Mouse (Mus musculus) MEL (cell line): ENCODE results near the gene Gm20388. TPM values are rescaled to one million over a fixed set of nuclear protein-coding genes. Genes with fewer than 3 reads are reported as not detected.

Source experiments
- DNase-seq: peaks from one replicate; pipeline ENCODE4 v3.0.0; 2011; ENCODE audit warnings: low read depth, low spot score
- H3K27ac ChIP-seq: 2 replicates; pipeline ENCODE4 v1.5.1; 2012; ENCODE audit warnings: low read depth, mild to moderate bottlenecking, control low read depth, low read length, moderate library complexity; ENCODE audit not compliant: control insufficient read depth
- H3K27me3 ChIP-seq, 2 experiments: fragments of 150-350 bp in 1 of 2; sonication (generic) in 1 of 2; 2 replicates each; pipeline ENCODE4 v1.6.1; 2012; ENCODE audit warnings: low read length in 2 of 2, mild to moderate bottlenecking in 2 of 2, improper control_type of control experiment in 1 of 2, moderate library complexity in 1 of 2; ENCODE audit not compliant: insufficient read depth in 2 of 2, control insufficient read depth in 1 of 2
- H3K36me3 ChIP-seq, 2 experiments: 2 replicates each; pipeline ENCODE4 v1.6.1; 2012 to 2014; ENCODE audit warnings: low read length in 2 of 2, improper control_type of control experiment in 1 of 2, inconsistent platforms in 1 of 2, mild to moderate bottlenecking in 1 of 2; ENCODE audit not compliant: insufficient read depth in 2 of 2, control insufficient read depth in 1 of 2
- H3K4me1 ChIP-seq, 2 experiments: fragments of 150-350 bp in 1 of 2; sonication (generic) in 1 of 2; 2 replicates each; pipeline ENCODE4 v1.6.1; 2012; ENCODE audit warnings: low read length in 2 of 2, improper control_type of control experiment in 1 of 2, mild to moderate bottlenecking in 1 of 2; ENCODE audit not compliant: insufficient read depth in 2 of 2, control insufficient read depth in 1 of 2
- H3K4me3 ChIP-seq, 2 experiments: fragments of 150-350 bp in 1 of 2; sonication (generic) in 1 of 2; 2 replicates each; pipeline ENCODE4 v1.5.1; 2012; ENCODE audit warnings: low read depth in 2 of 2, low read length in 2 of 2, mild to moderate bottlenecking in 2 of 2, moderate library complexity in 2 of 2, control low read depth in 1 of 2, improper control_type of control experiment in 1 of 2; ENCODE audit not compliant: control insufficient read depth in 1 of 2, insufficient read depth in 1 of 2
- H3K79me2 ChIP-seq: 2 replicates; pipeline ENCODE4 v1.6.1; 2012; ENCODE audit warnings: mild to moderate bottlenecking, low read length, moderate library complexity; ENCODE audit not compliant: control insufficient read depth, poor library complexity, insufficient read depth
- H3K9ac ChIP-seq: 2 replicates; pipeline ENCODE4 v1.6.1; 2012; ENCODE audit warnings: low read depth, mild to moderate bottlenecking, control low read depth, low read length, moderate library complexity; ENCODE audit not compliant: control insufficient read depth, poor library complexity, severe bottlenecking
- H3K9me3 ChIP-seq: fragments of 150-350 bp; sonication (generic); replicated peaks from 2 replicates; pipeline ENCODE4 v1.6.1; 2012; ENCODE audit warnings: mild to moderate bottlenecking, low read length, improper control_type of control experiment, moderate library complexity; ENCODE audit not compliant: insufficient read depth
- BHLHE40 ChIP-seq: IDR thresholded peaks from 2 replicates; pipeline ENCODE4 v1.6.1; 2012; ENCODE audit warnings: low read depth, mild to moderate bottlenecking, inconsistent platforms, low read length, improper control_type of control experiment, borderline replicate concordance
- CHD1 ChIP-seq: IDR thresholded peaks from 2 replicates; pipeline ENCODE4 v1.6.1; 2012; ENCODE audit warnings: low read depth, mild to moderate bottlenecking, inconsistent platforms, low read length, improper control_type of control experiment
- CHD2 ChIP-seq: IDR thresholded peaks from 2 replicates; pipeline ENCODE4 v1.6.1; 2011; ENCODE audit warnings: low read length, improper control_type of control experiment
- CTCF ChIP-seq, 3 experiments: IDR thresholded peaks in 2 of 3; conservative IDR thresholded peaks in 1 of 3; 2 replicates each; pipeline ENCODE4 v1.5.1; 2011 to 2012; ENCODE audit warnings: low read length in 3 of 3, low read depth in 2 of 3, mild to moderate bottlenecking in 2 of 3, improper control_type of control experiment in 1 of 3, inconsistent platforms in 1 of 3, mixed read lengths in 1 of 3, moderate library complexity in 1 of 3; ENCODE audit not compliant: control insufficient read depth in 1 of 3, insufficient read depth in 1 of 3, poor library complexity in 1 of 3, severe bottlenecking in 1 of 3
- E2F4 ChIP-seq: IDR thresholded peaks from 2 replicates; pipeline ENCODE4 v1.6.1; 2011; ENCODE audit warnings: low read depth, low read length, improper control_type of control experiment, borderline replicate concordance
- ELF1 ChIP-seq: IDR thresholded peaks from 2 replicates; pipeline ENCODE4 v1.6.1; 2014; ENCODE audit warnings: low read depth, mild to moderate bottlenecking, inconsistent platforms, low read length, improper control_type of control experiment, moderate library complexity
- EP300 ChIP-seq, 2 experiments: IDR thresholded peaks; 2 replicates each; pipeline ENCODE4 v1.6.1; 2011; ENCODE audit warnings: improper control_type of control experiment in 2 of 2, low read length in 2 of 2, low read depth in 1 of 2, mild to moderate bottlenecking in 1 of 2
- ETS1 ChIP-seq: IDR thresholded peaks from 2 replicates; pipeline ENCODE4 v1.6.1; 2012; ENCODE audit warnings: low read depth, mild to moderate bottlenecking, inconsistent platforms, low read length, improper control_type of control experiment, moderate library complexity
- GABPA ChIP-seq: IDR thresholded peaks from 2 replicates; pipeline ENCODE4 v1.6.1; 2012; ENCODE audit warnings: low read depth, mild to moderate bottlenecking, inconsistent platforms, low read length, improper control_type of control experiment, moderate library complexity
- GATA1 ChIP-seq: IDR thresholded peaks from 2 replicates; pipeline ENCODE4 v1.6.1; 2011; ENCODE audit warnings: low read depth, low read length, improper control_type of control experiment
- HCFC1 ChIP-seq: IDR thresholded peaks from 2 replicates; pipeline ENCODE4 v1.6.1; 2012; ENCODE audit warnings: low read depth, mild to moderate bottlenecking, inconsistent platforms, low read length, improper control_type of control experiment, moderate library complexity
- KAT2A ChIP-seq: conservative IDR thresholded peaks from 2 replicates; pipeline ENCODE4 v1.6.1; 2012; ENCODE audit warnings: low read depth, low read length, improper control_type of control experiment, inconsistent platforms
- MAFK ChIP-seq: IDR thresholded peaks from 2 replicates; pipeline ENCODE4 v1.6.1; 2011; ENCODE audit warnings: low read depth, mild to moderate bottlenecking, low read length, improper control_type of control experiment, borderline replicate concordance
- MAX ChIP-seq: IDR thresholded peaks from 2 replicates; pipeline ENCODE4 v1.6.1; 2011; ENCODE audit warnings: low read length, improper control_type of control experiment
- MAZ ChIP-seq: IDR thresholded peaks from 2 replicates; pipeline ENCODE4 v1.6.1; 2012; ENCODE audit warnings: low read depth, mild to moderate bottlenecking, inconsistent platforms, low read length, improper control_type of control experiment
- MEF2A ChIP-seq: IDR thresholded peaks from 2 replicates; pipeline ENCODE4 v1.6.1; 2014; ENCODE audit warnings: low read depth, mild to moderate bottlenecking, inconsistent platforms, low read length, improper control_type of control experiment; ENCODE audit not compliant: poor library complexity, insufficient replicate concordance, severe bottlenecking; ENCODE audit errors: extremely low read depth
- MXI1 ChIP-seq: IDR thresholded peaks from 2 replicates; pipeline ENCODE4 v1.6.1; 2011; ENCODE audit warnings: mild to moderate bottlenecking, low read depth, low read length, improper control_type of control experiment
- MYB ChIP-seq: IDR thresholded peaks from 2 replicates; pipeline ENCODE4 v1.6.1; 2011; ENCODE audit warnings: mild to moderate bottlenecking, low read depth, low read length, improper control_type of control experiment
- NELFE ChIP-seq: IDR thresholded peaks from 2 replicates; pipeline ENCODE4 v1.6.1; 2011; ENCODE audit warnings: low read depth, low read length, improper control_type of control experiment
- POLR2A ChIP-seq, 2 experiments: IDR thresholded peaks; 2 replicates each; pipeline ENCODE4 v1.6.1; 2011 to 2012; ENCODE audit warnings: low read length in 2 of 2, mild to moderate bottlenecking in 2 of 2, control low read depth in 1 of 2, improper control_type of control experiment in 1 of 2, low read depth in 1 of 2, moderate library complexity in 1 of 2; ENCODE audit not compliant: control insufficient read depth in 1 of 2, insufficient read depth in 1 of 2, poor library complexity in 1 of 2
- POLR2AphosphoS2 ChIP-seq: IDR thresholded peaks from 2 replicates; pipeline ENCODE4 v1.6.1; 2011; ENCODE audit warnings: low read length, improper control_type of control experiment
- POLR2AphosphoS5 ChIP-seq: IDR thresholded peaks from 2 replicates; pipeline ENCODE4 v1.6.1; 2012; ENCODE audit warnings: low read depth, borderline replicate concordance, mild to moderate bottlenecking, inconsistent platforms, low read length, moderate library complexity, mixed read lengths
- RAD21 ChIP-seq: IDR thresholded peaks from 2 replicates; pipeline ENCODE4 v1.6.1; 2011; ENCODE audit warnings: mild to moderate bottlenecking, low read depth, low read length, improper control_type of control experiment
- RCOR1 ChIP-seq: IDR thresholded peaks from 2 replicates; pipeline ENCODE4 v1.6.1; 2012; ENCODE audit warnings: low read depth, mild to moderate bottlenecking, inconsistent platforms, low read length, improper control_type of control experiment
- SIN3A ChIP-seq: IDR thresholded peaks from 2 replicates; pipeline ENCODE4 v1.6.1; 2012; ENCODE audit warnings: low read length, improper control_type of control experiment, inconsistent platforms
- SMC3 ChIP-seq: IDR thresholded peaks from 2 replicates; pipeline ENCODE4 v1.6.1; 2011; ENCODE audit warnings: low read depth, low read length, improper control_type of control experiment
- TAL1 ChIP-seq: IDR thresholded peaks from 2 replicates; pipeline ENCODE4 v1.6.1; 2012; ENCODE audit warnings: mild to moderate bottlenecking, inconsistent platforms, low read length, moderate library complexity, mixed read lengths
- TBP ChIP-seq: IDR thresholded peaks from 2 replicates; pipeline ENCODE4 v1.8.0; 2011; ENCODE audit warnings: low read depth, low read length, improper control_type of control experiment
- TCF12 ChIP-seq: IDR thresholded peaks from 2 replicates; pipeline ENCODE4 v1.6.1; 2014; ENCODE audit warnings: low read depth, mild to moderate bottlenecking, inconsistent platforms, low read length, improper control_type of control experiment, moderate library complexity
- UBTF ChIP-seq: IDR thresholded peaks from 2 replicates; pipeline ENCODE4 v1.6.1; 2012; ENCODE audit warnings: low read depth, mild to moderate bottlenecking, inconsistent platforms, low read length, improper control_type of control experiment, moderate library complexity, borderline replicate concordance; ENCODE audit not compliant: insufficient read depth
- USF1 ChIP-seq: IDR thresholded peaks from 2 replicates; pipeline ENCODE4 v1.6.1; 2014; ENCODE audit warnings: low read depth, mild to moderate bottlenecking, inconsistent platforms, low read length, improper control_type of control experiment, moderate library complexity
- ZC3H11A ChIP-seq: IDR thresholded peaks from 2 replicates; pipeline ENCODE4 v1.6.1; 2012; ENCODE audit warnings: low read depth, mild to moderate bottlenecking, inconsistent platforms, low read length, improper control_type of control experiment
- ZKSCAN1 ChIP-seq: IDR thresholded peaks from 2 replicates; pipeline ENCODE4 v1.6.1; 2012; ENCODE audit warnings: low read depth, mild to moderate bottlenecking, inconsistent platforms, low read length, improper control_type of control experiment, moderate library complexity
- ZMIZ1 ChIP-seq: IDR thresholded peaks from 2 replicates; pipeline ENCODE4 v1.6.1; 2012; ENCODE audit warnings: low read depth, mild to moderate bottlenecking, inconsistent platforms, low read length, improper control_type of control experiment, moderate library complexity
- ZNF384 ChIP-seq: IDR thresholded peaks from 2 replicates; pipeline ENCODE4 v1.6.1; 2012; ENCODE audit warnings: low read depth, mild to moderate bottlenecking, inconsistent platforms, low read length, improper control_type of control experiment
- polyA plus RNA-seq, 2 experiments: library from polyadenylated mRNA; stranded (reverse) in 1 of 2; unstranded in 1 of 2; fragments of >175 nt in 1 of 2; fragments of >200 nt in 1 of 2; gene quantifications; 2 replicates each; pipeline versions ENCODE4 v1.2.1 to v1.2.4; 2012; ENCODE audit warnings: low replicate concordance in 2 of 2, low read depth in 1 of 2; ENCODE audit not compliant: insufficient read length in 2 of 2, insufficient read depth in 1 of 2, missing spikeins in 1 of 2
- total RNA-seq: library from RNA; depleted of rRNA; stranded (reverse); fragments of 300-350 nt; gene quantifications from 2 replicates; pipeline ENCODE4 v1.2.3, GENCODE M21; 2012

Gene Gm20388
- total and polyA plus RNA-seq, 3 experiments, result 11.1 to 17.8 TPM; not detected in 1

GRCm38 (mm10) chr8:121950749-121951655 is 2040.4 kb downstream of the Gm20388 start:
- H3K4me1 ChIP-seq, result peaks cover 6 to 46% of the 10 kb centered on the region in 2 experiments; a peak in 3 of 4 replicates
- H3K36me3 ChIP-seq, result peaks cover 0 to 46% of the 10 kb centered on the region in 2 experiments; a peak in 2 of 4 replicates
- H3K79me2 ChIP-seq, result peaks cover 25% of the 10 kb centered on the region
- DNase-seq, result peak; percentile 72
- no peaks in the 10 kb centered on the region for H3K27me3 ChIP-seq
- H3K9ac ChIP-seq, result peak overlapping the region; percentile 87
- H3K9me3 ChIP-seq, result no peaks in the 10 kb centered on the region
- H3K4me3 ChIP-seq, result peak overlapping the region; percentile 69 to 90
- H3K27ac ChIP-seq, result peak overlapping the region; percentile 98
- TF ChIP-seq RAD21 (no peak), USF1 (no peak), SIN3A (peak; percentile 58), E2F4 (no peak), MXI1 (peak; percentile 76), ZC3H11A (no peak), CHD2 (no peak), TCF12 (peak; percentile 17), BHLHE40 (no peak), CHD1 (peak; percentile 97), RCOR1 (no peak), GATA1 (no peak), POLR2AphosphoS2 (peak; percentile 71; the same call in 1 of the 2 replicates), POLR2A (IDR thresholded peaks at IDR 0.05; ENCODE audit: control insufficient read depth in 1 of 2, insufficient read depth in 1 of 2, low read depth in 1 of 2, low read length in 2 of 2, poor library complexity in 1 of 2) (peak; percentile 74 to 75), HCFC1 (no peak), MAFK (no peak), MEF2A (no peak), ZMIZ1 (0 out of 2 replicates have a peak, but pooled peaks have one; percentile 63), ETS1 (no peak), MAZ (peak; percentile 65; the same call in 1 of the 2 replicates), EP300 (IDR thresholded peaks at IDR 0.05; ENCODE audit: low read depth in 1 of 2, low read length in 2 of 2) (peak in 1 of 2 experiments; percentile 71; a peak in 1 of 4 replicates), NELFE (no peak; the same call in 1 of the 2 replicates), MAX (no peak), KAT2A (no peak), TAL1 (no peak), ZKSCAN1 (no peak), TBP (peak; percentile 50; the same call in 1 of the 2 replicates), SMC3 (no peak), GABPA (no peak), CTCF (IDR thresholded peaks at IDR 0.05 in 2 of 3, conservative IDR thresholded peaks at IDR 0.05 in 1 of 3; ENCODE audit: control insufficient read depth in 1 of 3, insufficient read depth in 1 of 3, low read depth in 2 of 3, low read length in 3 of 3, poor library complexity in 1 of 3, severe bottlenecking in 1 of 3) (no peak; a peak in 1 of 6 replicates), UBTF (no peak), POLR2AphosphoS5 (no peak), ELF1 (0 out of 2 replicates have a peak, but pooled peaks have one; percentile 30), MYB (peak; percentile 99), ZNF384 (no peak)
